Mouse (Mus musculus): ENCODE measurements around the gene 9430097D07Rik. TPM values are rescaled to one million over a fixed set of nuclear protein-coding genes. Genes with fewer than 3 reads are reported as not detected.

The 9430097D07Rik gene
- total RNA-seq (2022), result not detected

DNA sequence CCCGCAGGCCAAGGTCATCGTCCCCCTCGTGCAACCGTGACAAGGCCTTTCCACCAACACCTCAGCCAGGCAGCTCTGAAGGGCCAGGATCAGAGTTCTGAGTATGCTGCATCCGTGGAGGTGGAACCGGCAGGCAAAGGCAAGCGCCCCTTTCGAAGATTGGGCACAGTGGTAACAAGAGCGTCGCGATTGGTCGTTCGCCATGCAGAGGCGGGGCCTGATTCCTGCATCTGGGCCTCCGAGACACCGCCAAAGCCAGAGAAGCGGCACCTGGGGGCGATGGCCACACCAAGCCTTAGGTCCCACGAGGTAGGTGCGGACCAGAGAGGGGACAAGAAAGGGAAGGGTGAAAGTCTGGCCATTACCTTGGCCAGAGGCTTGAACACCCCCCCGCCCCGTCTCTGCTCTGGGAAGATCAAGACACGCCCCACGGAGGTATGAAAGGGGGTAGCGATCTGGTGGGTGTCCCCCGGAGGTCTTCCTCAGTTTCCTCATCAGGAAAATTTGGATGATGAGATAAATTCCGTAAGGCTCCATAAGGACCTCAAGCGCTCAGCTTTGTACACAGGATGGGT lies at the start of gene 9430097D07Rik:
9430097D07Rik (minus strand) TSS at position 99 of the 575 bp plus-strand sequence.
- DNase-seq (ENCODE audit: low spot score in 2 of 2), result no peak

DNA sequence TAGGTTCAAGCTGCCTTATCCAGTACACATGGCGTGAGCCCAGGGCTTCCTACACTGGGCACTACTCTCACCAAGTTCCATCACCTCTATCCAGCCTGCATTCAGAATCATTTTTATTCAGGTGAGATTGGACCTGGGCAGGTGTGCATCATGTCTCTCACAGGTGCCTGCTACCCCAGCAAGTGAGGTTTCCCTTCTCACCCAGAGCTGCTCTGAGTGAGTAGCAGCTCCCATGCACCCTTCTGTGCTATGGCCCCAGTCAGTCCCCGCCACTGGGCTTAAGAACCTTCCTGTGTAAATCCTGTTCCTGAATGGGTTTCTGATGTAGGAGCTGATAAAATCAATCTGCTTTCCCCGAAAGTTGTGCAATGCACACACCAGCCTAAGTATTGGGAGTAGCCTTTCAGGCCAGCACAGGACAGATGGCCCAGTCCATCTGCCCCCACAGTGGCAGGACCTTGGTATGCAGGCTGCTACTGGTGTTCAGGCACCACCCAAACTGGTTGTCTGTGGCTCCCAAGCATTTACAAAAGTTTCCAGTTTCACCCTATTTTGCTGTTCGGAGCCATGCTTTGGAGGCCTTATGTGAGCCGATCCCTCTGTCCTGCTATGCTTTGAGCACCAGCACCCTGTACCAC lies 48.7 kb upstream of the 9430097D07Rik start:
- no peak for DNase-seq (ENCODE audit: low spot score in 2 of 2)

DNA sequence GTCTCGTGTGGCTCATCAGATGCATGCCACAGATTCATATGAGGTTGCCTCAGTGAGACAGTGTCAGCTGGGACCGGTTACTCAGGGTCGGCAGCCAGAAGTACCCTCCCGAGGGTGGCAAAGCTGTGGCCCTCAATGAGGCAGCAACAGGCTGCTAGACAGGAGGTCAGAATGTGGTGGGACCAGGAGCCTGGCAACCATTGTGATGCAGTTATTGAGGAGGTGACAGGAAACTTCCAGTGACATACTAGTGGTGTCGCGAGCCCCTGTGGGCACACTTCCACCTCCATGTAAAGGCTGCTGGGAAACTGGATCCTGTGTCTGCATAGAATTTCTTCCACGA lies 46.0 kb upstream of the 9430097D07Rik start, which contains the start of gene Ak1:
Ak1 (plus strand) TSS at position 242 of the 343 bp plus-strand sequence.
- no peak for DNase-seq (ENCODE audit: low spot score in 2 of 2)

DNA sequence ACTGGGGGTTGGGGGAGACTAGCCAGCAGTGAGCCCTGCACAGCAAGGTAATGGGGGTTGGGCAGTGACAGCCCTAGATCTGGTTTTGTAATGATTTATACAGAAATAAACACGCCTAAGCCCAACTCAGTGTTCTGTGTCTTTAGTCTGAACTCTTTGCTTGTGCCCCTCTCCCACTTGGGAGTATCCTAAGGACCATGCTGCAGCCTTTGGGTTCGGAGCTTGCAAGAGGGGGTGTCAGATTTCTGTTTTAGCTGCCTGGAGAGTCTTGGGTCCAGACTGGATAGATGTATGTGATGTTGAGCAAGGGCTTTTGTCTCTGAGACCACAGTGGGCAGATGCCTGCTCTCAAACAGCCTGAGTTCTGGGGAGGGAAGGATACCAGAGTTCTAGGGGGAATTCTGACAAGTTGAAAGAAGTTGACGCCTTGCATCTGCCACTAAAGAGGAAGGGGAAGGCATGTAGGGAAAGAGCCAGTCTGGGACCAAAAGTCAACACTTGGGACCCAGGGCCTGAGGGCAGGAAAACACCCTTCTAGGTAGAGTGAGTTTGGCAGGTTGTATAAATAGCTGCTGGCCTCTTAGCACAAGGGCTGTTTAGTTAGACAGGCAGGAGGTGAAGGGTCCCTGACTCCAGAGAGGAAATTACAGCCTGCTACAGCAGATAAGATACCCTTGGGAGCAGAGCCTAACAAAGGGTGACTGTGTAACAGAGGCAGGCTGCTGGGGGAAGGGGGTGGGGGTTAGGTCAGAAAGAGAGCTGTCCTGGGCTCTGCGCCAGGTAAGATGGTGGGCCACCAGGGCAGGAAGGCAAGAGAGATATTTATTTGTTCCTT lies 45.4 kb upstream of the 9430097D07Rik start:
- DNase-seq (ENCODE audit: low spot score in 2 of 2), result no peak

DNA sequence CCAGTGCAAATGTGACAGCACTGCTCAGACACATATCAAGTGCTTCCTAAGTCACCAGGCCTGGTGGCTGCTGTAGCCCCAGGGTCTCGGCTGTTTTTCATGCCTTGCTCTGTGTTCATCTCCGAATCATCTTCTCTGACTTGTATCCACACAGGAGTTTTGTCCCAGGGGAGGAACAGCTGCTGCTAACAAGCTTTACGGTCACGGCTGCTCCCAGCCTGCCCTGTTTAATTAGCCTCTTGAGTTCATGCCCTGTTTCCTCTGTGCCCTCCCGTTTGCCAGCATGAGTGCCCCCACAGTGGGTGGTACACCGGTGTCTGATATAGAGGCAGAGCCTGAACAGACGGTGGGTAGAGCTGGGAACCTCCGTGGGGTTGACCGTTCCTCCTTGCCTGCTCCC lies 42.6 kb upstream of the 9430097D07Rik start:
- DNase-seq (ENCODE audit: low spot score in 2 of 2), result no peak

DNA sequence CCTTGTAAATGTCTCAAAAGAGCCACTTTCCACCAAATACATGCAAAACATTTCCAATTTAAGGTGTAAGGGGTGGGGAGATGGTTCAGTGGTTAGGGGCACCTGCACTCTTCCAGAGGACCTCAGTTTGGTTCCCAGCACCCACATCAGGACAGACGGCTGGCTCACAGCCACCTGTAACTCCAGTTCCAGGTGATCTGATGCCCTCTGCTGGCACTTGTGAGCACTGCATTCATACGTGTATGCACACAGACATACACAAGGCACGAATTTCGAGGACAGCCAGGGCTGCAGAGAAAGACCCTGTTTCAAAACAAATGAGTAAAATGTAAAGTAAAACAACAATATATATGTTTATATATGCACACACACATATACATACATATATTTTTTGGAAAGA lies 42.1 kb upstream of the 9430097D07Rik start:
- DNase-seq (ENCODE audit: low spot score in 2 of 2), result no peak

DNA sequence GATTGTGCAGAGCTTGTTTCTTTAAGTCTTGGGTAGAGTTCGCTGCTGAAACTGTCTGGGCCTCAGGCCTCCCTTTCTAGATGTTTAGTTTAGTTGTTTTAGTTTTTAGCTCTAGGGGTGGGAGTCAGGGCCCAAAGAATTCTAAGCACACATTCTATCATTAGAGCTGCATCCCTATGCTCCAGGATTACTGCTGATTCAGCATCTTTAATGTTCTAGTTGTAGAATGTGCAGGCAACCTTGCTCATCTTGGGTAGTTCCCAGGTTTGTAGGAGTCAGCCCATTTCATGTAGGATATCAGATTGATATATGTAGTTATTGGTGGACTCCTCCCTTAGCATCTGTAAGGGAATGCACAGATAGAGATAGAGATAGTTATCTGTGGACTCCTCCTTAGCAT lies 41.6 kb upstream of the 9430097D07Rik start:
- DNase-seq (ENCODE audit: low spot score in 2 of 2), result no peak

DNA sequence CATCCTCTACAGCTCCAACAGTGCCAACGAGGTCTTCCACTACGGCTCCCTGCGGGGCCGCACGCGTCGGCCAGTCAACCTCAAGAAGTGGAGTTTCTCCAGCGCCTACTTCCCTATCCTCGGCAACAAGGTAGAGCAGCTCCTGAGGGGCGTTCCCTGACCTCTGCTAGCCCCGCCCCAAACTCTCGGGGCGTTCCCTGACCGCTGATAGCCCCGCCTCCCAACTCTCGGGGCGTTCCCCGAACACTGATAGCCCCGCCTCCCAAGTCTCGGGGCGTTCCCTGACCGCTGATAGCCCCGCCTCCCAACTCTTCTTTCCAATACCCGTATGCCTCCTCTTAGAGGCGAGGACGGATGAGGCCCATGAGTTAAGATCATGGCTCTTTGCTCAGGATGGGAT lies 36.8 kb upstream of the 9430097D07Rik start:
- DNase-seq (ENCODE audit: low spot score in 2 of 2), result no peak

DNA sequence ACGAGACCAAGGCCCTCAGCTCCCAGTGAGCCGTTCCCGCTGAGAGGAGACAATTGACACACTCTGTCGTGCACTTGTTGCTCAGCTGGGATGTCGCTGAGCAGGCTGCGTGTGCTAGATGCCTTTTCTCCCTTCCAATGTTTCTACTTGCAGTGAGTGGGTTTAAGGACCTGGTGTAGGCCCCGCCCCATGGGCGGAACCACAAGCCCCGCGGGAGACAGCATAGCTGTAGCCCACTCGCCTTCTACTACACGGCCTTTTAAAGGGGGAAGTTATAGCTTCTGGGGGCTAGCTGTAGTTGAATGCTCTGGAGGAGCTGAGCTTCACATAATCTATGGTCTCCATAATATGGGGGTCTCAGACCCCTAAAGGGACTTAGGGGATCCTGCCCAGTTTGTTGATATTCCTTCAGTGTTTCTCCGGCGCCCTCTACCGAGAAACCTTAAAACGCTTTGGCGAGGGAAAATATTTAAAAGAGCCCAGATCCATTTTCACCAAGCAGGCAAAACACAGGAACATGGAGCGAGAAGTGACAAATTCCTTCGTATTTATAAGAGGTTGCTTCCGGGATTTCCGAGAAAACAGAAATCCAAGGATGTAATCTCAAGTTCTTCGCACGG lies 35.2 kb upstream of the 9430097D07Rik start:
- peak in 1 of 2 experiments; percentile 58 for DNase-seq (ENCODE audit: low spot score in 2 of 2)

DNA sequence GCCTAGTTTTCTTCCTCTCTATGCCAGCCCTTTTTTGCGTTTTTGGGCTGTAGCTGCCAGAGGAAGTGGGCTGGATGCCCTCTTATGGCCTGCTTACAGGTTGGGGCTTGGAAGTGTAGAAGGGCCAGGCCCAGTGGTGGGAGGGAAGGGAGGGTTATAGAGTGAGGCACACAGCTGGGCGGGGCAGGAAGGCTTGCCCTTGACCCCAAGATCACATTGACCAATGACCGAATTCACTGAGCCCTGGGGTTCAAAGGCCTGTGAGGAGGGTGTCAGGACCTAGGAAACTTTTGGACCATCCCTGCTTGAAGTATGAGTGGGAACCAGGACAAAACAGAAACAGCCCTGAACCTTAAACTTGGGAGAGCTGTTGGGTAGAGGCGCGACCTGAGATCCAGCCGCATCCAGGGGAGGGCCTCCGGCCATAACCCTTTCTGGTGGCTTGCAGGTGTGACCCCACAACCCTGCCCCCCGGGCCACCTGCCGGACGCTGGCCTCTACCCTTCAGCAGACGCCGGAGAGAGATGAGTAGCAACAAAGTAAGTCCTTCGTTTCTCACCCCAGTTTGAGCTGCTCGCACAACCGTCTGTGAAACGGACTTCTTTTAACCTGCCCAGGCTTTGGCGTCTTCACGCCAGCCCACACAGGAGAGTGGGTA lies 33.4 kb upstream of the 9430097D07Rik start:
- no peak for DNase-seq (ENCODE audit: low spot score in 2 of 2)

DNA sequence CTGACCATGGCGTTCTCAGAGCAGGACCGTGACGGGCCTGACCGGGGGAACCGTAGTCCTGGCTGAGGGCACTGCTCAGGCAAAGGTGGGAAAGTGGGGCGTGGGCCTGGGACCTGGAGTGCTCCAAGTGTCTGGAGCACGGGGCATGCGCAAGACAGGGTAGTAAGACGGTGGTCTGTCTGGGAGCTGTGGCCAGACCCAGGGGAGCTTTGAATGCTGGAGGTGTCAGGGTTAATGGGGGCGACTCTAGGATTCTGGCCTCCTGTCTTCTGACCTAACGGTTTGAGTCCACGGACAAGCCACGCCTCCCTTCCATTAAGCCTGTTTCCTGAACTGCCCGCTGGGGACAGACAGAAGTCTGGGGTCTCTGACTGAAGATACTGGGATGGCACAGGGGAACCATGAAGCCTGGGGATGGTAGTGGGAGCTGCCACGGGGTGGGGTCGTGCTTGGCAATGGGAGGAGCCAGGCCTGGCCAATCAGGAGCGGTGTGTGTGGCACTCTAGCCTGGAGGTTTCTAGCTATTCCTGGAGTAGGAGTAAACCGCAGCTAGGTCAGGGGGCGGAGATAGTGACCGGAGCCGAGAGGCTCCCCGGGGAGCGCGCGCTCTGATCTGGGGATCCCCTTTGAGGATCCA lies 32.8 kb upstream of the 9430097D07Rik start:
- peak; percentile 84 to 87 for DNase-seq (ENCODE audit: low spot score in 2 of 2)

DNA sequence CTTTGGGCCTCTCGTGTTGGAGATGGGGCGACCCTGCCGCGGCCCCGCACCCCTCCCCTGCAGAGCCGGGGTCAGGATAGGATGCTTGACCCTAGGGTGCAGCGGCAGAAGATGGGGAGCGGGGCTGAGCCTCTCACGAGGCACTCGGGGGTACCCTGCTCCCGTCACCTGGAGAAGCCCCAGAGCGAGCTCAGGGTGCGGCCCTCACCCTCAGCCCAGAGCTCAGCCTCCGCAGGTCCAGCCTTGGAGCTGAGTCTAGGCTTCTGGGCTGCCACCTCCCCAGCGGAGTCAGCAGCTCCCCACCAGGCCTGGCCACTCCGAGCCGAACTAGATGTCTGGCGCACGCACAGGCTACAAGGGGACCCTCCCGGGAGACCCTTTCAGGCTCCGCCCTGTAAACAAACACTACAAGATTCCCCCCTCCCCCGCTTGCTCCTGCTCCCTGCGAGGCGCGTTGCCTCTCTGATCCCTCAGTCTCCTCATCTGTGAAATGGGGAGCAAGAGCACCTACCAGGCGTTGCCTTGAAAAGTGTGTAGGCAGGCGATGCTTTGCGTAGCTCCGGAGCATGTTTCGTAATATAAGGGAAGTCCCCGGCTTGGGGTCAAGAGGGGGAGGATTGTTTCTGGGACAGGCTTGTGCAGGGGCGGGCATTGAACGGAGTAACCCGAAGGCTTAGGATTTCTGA lies 31.9 kb upstream of the 9430097D07Rik start:
- peak in 1 of 2 experiments; percentile 56 for DNase-seq (ENCODE audit: low spot score in 2 of 2)

DNA sequence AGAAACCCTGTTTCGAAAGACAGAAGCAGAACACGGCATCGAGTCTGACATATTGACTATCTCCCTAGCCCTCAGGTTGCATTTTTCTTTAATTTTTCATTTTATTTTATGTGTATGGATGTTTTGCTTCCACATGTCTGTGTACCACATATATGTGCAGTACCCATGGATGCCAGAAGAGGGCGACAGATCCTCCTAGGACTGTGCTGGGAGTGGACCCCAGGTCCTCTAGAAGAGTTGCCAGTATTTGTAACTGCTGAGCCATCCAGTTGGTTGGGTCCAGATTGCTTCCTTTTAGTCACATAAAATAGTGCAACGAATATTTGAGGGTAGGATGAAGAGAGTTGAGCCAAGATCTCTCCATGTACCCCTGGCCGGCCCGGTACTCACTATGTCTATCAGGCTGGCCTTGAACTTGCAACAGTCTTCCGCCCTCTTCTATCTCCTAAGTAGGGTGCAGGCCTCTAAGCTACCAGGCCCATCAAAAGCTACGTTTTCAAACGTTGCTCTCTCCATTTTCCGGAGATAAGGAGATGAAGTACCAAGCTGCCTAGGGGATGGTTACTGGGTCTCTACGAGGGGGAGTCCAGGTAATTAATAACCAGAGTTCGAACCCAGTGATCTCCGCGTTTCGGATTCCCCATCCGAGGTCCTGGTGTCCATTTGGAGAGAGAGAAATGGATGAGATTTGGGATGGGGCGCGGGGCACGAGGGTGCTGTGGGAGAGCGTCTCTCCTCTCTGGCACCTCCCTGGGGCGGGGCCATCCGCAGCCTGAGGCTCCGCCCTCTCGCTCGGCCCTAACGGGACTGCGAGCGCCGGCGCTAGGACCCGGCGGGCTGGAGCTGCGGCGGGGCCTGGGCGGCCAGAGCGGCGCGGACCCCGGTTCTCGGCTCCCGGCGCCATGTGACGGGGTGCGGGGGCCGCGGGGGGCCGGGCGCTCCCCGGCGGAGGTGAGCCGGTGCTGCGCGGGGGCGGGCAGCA lies 31.0 kb upstream of the 9430097D07Rik start:
- peak; percentile 85 to 89 for DNase-seq (ENCODE audit: low spot score in 2 of 2)

DNA sequence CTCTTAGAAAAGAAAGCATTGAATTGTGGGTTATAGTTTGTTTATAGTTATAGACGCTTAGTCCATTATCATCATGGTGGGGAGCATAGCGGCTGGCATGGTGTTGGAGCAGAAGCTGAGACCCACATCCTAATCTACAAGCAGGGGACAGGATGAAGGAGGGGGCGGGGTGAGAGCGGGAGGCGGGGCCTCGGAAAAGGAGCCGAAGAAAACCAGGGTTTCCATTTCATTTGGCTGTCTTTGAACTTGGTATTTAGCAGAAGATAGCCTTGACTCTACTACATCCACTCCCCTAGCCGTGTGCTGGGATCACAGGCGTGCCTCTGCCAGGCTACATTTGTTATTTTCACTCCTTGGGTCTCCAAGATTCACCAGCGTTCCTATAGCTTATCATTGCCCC lies 29.1 kb upstream of the 9430097D07Rik start:
- no peak for DNase-seq (ENCODE audit: low spot score in 2 of 2)

DNA sequence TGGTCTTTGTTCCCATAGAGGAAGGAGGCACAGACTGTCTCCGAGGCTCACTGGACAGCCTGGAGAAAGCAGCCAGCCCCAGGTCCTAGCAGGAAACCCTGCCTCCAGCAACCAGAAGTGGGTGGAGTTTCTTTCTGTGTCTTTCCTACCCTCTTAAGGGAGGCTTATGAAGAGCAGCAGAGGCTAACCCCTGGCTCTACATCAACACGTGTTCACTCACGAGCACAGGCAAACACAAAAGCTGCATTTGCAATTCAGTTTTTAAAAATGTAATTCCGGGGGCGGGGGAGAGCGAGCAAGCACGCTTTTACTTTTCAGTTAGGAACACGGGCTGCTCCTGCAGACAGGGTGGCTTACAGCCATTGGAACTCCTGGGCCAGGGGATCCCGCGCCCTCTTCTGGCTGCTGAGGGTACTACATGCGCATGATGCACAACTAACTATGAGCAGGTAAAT lies 27.1 kb upstream of the 9430097D07Rik start:
- peak; percentile 81 to 84 for DNase-seq (ENCODE audit: low spot score in 2 of 2)

DNA sequence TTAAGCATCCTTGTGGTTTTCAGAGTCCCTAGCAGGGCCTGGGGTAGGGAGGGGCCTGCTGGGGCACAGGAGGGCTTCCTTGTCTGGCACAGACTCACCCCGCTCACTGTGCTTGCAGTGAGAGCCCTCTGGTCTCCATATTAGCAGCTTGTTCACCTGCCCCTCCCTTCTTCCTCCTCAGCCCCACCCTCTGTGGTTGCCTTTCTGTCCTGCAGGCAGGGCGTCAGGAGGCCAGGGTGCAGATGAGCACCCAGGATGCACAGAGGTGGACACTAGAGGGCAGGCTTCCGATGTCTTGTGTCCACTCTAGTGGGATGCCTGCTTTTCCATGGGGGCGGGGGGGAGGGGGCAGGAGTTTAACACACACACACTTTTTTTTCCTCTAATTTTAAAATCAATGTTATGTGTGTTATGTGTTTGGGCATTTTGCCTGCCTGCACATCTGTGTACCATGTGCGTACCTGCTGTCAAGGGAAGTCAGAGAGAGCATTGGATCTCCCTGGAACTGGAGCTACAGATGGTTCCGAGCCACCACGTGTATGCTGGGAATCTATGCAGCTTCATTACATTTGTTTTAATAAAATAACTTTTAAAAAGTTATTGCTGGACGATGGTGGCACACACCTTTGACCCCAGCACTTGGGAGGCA lies 26.1 kb upstream of the 9430097D07Rik start:
- no peak for DNase-seq (ENCODE audit: low spot score in 2 of 2)

DNA sequence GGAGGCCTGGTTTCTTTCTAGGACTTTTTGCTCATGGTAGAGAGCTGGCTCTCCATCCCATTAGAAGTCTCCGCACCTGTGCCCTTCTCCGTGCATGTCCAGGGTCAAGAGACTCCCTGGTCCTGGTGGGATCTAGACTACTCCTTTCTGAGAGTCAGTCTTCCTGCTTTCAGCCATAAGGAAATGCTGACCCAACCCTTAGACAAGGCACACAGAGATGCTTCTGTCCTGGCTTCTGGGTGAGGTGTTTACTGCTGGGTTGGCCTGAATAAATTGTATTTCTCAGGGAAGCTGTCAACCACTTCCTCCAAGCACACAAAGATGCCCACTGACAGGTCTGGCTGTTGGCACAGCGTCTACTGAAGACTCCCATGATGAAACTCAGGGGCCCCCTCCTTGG lies 23.9 kb upstream of the 9430097D07Rik start, which contains the start of gene St6galnac6:
St6galnac6 (plus strand) TSS at position 301 of the 400 bp plus-strand sequence.
- DNase-seq (ENCODE audit: low spot score in 2 of 2), result no peak

DNA sequence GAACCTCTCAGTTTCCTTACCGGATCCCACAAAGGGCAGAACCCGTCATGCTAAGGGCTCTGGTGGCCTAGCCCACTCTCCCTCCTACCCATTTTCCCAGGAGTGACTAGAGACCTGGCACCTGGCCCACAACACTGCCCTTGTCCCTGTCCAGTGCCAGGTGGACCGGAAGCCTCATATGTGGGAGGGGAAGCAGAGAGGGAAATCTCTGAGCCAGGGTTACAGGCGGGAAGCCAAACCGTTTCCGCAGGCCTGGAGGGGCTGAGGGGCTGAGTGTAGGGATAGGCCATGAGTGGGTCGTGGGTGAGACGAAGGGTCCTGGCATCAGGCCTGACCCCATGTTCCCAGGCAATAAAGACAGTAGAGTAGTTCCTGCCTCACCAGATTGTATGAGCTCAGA lies 23.0 kb upstream of the 9430097D07Rik start:
- DNase-seq (ENCODE audit: low spot score in 2 of 2), result no peak

All from gastrocnemius, adult 8-10 months (tissue).